Mouse (Mus musculus): Measurements from ENCODE around the gene Gm3239. TPM values are rescaled to one million over a fixed set of nuclear protein-coding genes. Genes with fewer than 3 reads are reported as not detected.
A peak's percentile ranks its signal among the peaks of the same experiment; 100 is the strongest.
"Not testable (repeated sequence)": the region's sequence is repeated elsewhere in the genome, so short reads cannot be mapped to it uniquely, and the experiment has no call there.

Gene Gm3239
- total RNA-seq (2022): not detected

- not testable (repeated sequence) for DNase-seq (ENCODE audit: low spot score in 2 of 2)
Measured at GRCm38 (mm10) chr14:4663892-4664291, at the start of gene Gm3239. Gene Gm3239, plus strand, starts transcription at chr14:4664192.

DNA sequence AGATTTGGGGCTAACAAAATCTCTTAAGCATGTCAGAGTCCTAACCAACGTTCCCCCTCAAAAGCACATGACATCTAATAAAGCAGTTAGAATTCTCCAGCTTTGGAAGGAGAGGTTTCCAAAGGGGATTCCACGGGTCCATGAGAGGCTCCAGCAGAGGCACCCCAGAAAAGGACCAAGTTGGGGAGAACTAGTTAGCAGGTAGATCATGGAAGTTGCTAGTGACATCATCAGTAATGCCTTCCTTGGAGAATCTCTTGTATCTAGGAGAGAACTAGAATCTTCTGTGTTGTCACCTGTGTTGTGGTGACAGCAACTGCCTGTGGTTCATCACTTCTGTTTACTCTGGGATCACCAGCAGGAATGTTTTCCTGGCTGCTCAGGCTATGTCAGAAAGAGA, 31.9 kb upstream of the Gm3239 start, which contains the start of gene Gm8159:
Gm8159 (plus strand) TSS at position 301 of the 400 bp plus-strand sequence.
- DNase-seq (ENCODE audit: low spot score in 2 of 2): not testable (repeated sequence)

GRCm38 (mm10) chr14:4649309-4649708, 14.7 kb upstream of the Gm3239 start:
- DNase-seq (ENCODE audit: low spot score in 2 of 2): peak in 1 of 2 experiments; percentile 10

GRCm38 (mm10) chr14:4650324-4650723, 13.7 kb upstream of the Gm3239 start:
- peak; percentile 4 to 6 for DNase-seq (ENCODE audit: low spot score in 2 of 2)

DNA sequence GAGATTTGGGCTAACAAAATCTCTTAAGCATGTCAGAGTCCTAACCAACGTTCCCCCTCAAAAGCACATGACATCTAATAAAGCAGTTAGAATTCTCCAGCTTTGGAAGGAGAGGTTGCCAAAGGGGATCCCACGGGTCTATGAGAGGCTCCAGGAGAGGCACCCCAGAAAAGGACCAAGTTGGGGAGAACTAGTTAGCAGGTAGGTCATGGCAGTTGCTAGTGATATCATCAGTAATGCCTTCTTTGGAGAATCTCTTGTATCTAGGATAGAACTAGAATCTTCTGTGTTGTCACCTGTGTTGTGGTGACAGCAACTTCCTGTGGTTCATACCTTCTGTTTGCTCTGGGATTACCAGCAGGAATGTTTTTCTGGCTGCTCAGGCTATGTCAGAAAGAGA, 44.9 kb downstream of the Gm3239 start, which contains the start of gene Gm7876:
Gm7876 (plus strand) TSS at position 301 of the 400 bp plus-strand sequence.
- not testable (repeated sequence) for DNase-seq (ENCODE audit: low spot score in 2 of 2)

Other genes with a start within 250 kb of the Gm3239 start
- under 1 TPM; 0.21 to 0.94 (median 0.48) TPM for gene Gm3164, start 248.7 kb upstream of the Gm3239 start, total RNA-seq (2022)
- not detected for gene Gm3173, start 233.2 kb upstream of the Gm3239 start, total RNA-seq (2022)
- not detected for gene Gm3182, start 182.4 kb upstream of the Gm3239 start, total RNA-seq (2022)
- gene Gm3047, start 108.8 kb upstream of the Gm3239 start, total RNA-seq (2022): not detected
- under 1 TPM; 0.32 to 0.94 (median 0.53) TPM for gene Gm8159, start 31.8 kb upstream of the Gm3239 start, total RNA-seq (2022)
- gene Gm7876, start 45.0 kb downstream of the Gm3239 start, total RNA-seq (2022): not detected
- gene Gm3252, start 62.6 kb downstream of the Gm3239 start, total RNA-seq (2022): under 1 TPM; 0.21 to 0.59 (median 0.35) TPM
- not detected for gene Gm9602, start 112.1 kb downstream of the Gm3239 start, total RNA-seq (2022)
- gene Gm3269, start 173.9 kb downstream of the Gm3239 start, total RNA-seq (2022): not detected
- 10 to 100 TPM in 1 of 4 experiments, 1 to 10 TPM in 3; 4.5 to 13.0 (median 8.3) TPM for gene Gm3264, start 191.4 kb downstream of the Gm3239 start, total RNA-seq (2022)
- not detected for gene Gm3278, start 228.2 kb downstream of the Gm3239 start, total RNA-seq (2022)

All from left cerebral cortex, adult 8-10 months (tissue).